Mouse (Mus musculus) lung, embryonic 16.5 days (tissue): ENCODE results near the gene Exoc3l. TPM values are rescaled to one million over a fixed set of nuclear protein-coding genes. Genes with fewer than 3 reads are reported as not detected.
A peak's percentile ranks its signal among the peaks of the same experiment; 100 is the strongest.
"Not testable (repeated sequence)": the region's sequence is repeated elsewhere in the genome, so short reads cannot be mapped to it uniquely, and the experiment has no call there.

ENCODE experiments used
- ATAC-seq: fragments of 200-750 bp; cut with Nextera tagmentation; 2 replicates; pipeline ENCODE4 v1.8.0; 2017; ENCODE audit warnings: low read depth, mild to moderate bottlenecking, moderate library complexity
- H3K27ac ChIP-seq: fragments of 300-500 bp; sonication (generic); 2 replicates; pipeline ENCODE4 v1.5.1; 2014; ENCODE audit warnings: mild to moderate bottlenecking, control low read depth, low read length
- H3K27me3 ChIP-seq: fragments of 300-500 bp; sonication (generic); 2 replicates; pipeline ENCODE4 v1.6.1; 2014; ENCODE audit warnings: low read depth, low read length, mixed read lengths; ENCODE audit not compliant: control insufficient read depth, insufficient read depth
- H3K36me3 ChIP-seq: fragments of 300-500 bp; sonication (generic); 2 replicates; pipeline ENCODE4 v1.6.1; 2014; ENCODE audit warnings: low read length; ENCODE audit not compliant: control insufficient read depth, insufficient read depth
- H3K4me1 ChIP-seq: fragments of 300-500 bp; sonication (generic); replicated peaks from 2 replicates; pipeline ENCODE4 v1.6.1; 2014; ENCODE audit warnings: low read length, mixed read lengths; ENCODE audit not compliant: control insufficient read depth, insufficient read depth
- H3K4me2 ChIP-seq: fragments of 300-500 bp; sonication (generic); 2 replicates; pipeline ENCODE4 v1.6.1; 2014; ENCODE audit warnings: low read depth, low read length, control low read depth
- H3K4me3 ChIP-seq: fragments of 300-500 bp; sonication (generic); 2 replicates; pipeline ENCODE4 v1.5.1; 2014; ENCODE audit warnings: mild to moderate bottlenecking, low read length, control low read depth
- H3K9ac ChIP-seq: fragments of 300-500 bp; sonication (generic); 2 replicates; pipeline ENCODE4 v1.6.1; 2014; ENCODE audit warnings: low read length, control low read depth
- H3K9me3 ChIP-seq: fragments of 300-500 bp; sonication (generic); 2 replicates; pipeline ENCODE4 v1.6.1; 2016; ENCODE audit warnings: low read length; ENCODE audit not compliant: control insufficient read depth
- WGBS: fragments of 180-500 bp; shearing (Covaris S2); extraction: QIAGEN DNeasy Blood & Tissue Kit; methylation state at CpG from one replicate; pipeline ENCODE4 v1.1.7; 2014; 5-methylcytosine and 5-hydroxymethylcytosine counted together
- polyA plus RNA-seq: library from polyadenylated mRNA; unstranded; fragments of >200 nt; fragmentation: Nextera tagmentation; extraction: Ambion mirVana; gene quantifications from 2 replicates; pipeline ENCODE4 v1.2.1, GENCODE M21; 2015

The Exoc3l gene
- polyA plus RNA-seq, 1 experiment from 2014 or later = 34.4 TPM

GRCm38 (mm10) chr8:105295256-105295655, 645 bp downstream of the Exoc3l start:
- H3K36me3 ChIP-seq = peaks cover 5% of the 10 kb centered on the region
- no peak for ATAC-seq
- peak overlapping the region; percentile 34 for H3K4me3 ChIP-seq
- peaks cover 6% of the 10 kb centered on the region for H3K27me3 ChIP-seq
- 47% methylated on average over 11 of the region's 11 CpGs for WGBS
- no peaks in the 10 kb centered on the region for H3K9me3 ChIP-seq
- H3K9ac ChIP-seq = peak overlapping the region; percentile 12; the same call in 1 of the 2 replicates
- H3K27ac ChIP-seq = peak overlapping the region; percentile 78
- peak overlapping the region; percentile 51 for H3K4me2 ChIP-seq
- H3K4me1 ChIP-seq = peaks cover 24% of the 10 kb centered on the region

DNA sequence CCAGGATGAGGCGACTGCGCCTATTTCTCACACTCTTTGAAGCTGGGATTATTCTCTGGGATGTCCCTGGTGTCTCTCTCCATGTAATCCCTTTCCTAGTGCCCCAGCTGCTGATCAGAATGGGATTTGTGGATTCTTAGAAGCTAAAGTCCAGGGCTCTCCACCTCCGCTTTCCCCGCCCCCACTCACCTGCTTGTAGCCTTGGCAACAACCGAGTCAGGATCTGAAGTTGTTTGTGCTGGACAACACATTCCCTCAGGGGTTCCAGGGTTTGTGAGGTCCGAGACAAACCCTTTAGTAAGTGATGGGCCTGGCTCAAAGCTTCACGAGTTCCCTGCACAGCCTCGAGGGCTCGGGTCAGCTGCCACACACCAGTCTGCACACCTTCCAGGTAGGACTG, 1.1 kb downstream of the Exoc3l start:
- H3K9me3 ChIP-seq = no peaks in the 10 kb centered on the region
- no peak for ATAC-seq
- H3K27ac ChIP-seq = no peak overlapping the region
- H3K27me3 ChIP-seq = peaks cover 7% of the 10 kb centered on the region
- 56% methylated on average over 9 of the region's 9 CpGs for WGBS
- H3K4me1 ChIP-seq = peaks cover 28% of the 10 kb centered on the region
- peak overlapping the region; percentile 34 for H3K4me3 ChIP-seq
- H3K9ac ChIP-seq = peak overlapping the region; percentile 12; the same call in 1 of the 2 replicates
- H3K4me2 ChIP-seq = peak overlapping the region; percentile 51
- no peaks in the 10 kb centered on the region; the same call in 1 of the 2 replicates for H3K36me3 ChIP-seq

GRCm38 (mm10) chr8:105293405-105293804, 2.5 kb downstream of the Exoc3l start:
- H3K4me3 ChIP-seq = no peak overlapping the region
- H3K36me3 ChIP-seq = no peaks in the 10 kb centered on the region
- WGBS = 61% methylated on average over 19 of the region's 19 CpGs
- no peak overlapping the region for H3K4me2 ChIP-seq
- ATAC-seq = no peak
- H3K4me1 ChIP-seq = peaks cover 27% of the 10 kb centered on the region
- no peak overlapping the region; the same call in 1 of the 2 replicates for H3K9ac ChIP-seq
- no peaks in the 10 kb centered on the region for H3K9me3 ChIP-seq
- H3K27me3 ChIP-seq = peaks cover 7% of the 10 kb centered on the region
- no peak overlapping the region for H3K27ac ChIP-seq

GRCm38 (mm10) chr8:105292471-105292870, 3.4 kb downstream of the Exoc3l start:
- no peak overlapping the region for H3K27ac ChIP-seq
- no peak overlapping the region for H3K4me2 ChIP-seq
- H3K4me1 ChIP-seq = peaks cover 27% of the 10 kb centered on the region
- H3K9me3 ChIP-seq = no peaks in the 10 kb centered on the region
- H3K4me3 ChIP-seq = no peak overlapping the region
- no peaks in the 10 kb centered on the region for H3K36me3 ChIP-seq
- WGBS = 69% methylated on average over 7 of the region's 7 CpGs
- peaks cover 7% of the 10 kb centered on the region for H3K27me3 ChIP-seq
- ATAC-seq = no peak
- no peak overlapping the region for H3K9ac ChIP-seq

GRCm38 (mm10) chr8:105291802-105292201, 4.1 kb downstream of the Exoc3l start:
- not testable (repeated sequence) for H3K4me3 ChIP-seq, H3K9ac ChIP-seq, H3K27ac ChIP-seq, H3K36me3 ChIP-seq, H3K27me3 ChIP-seq, H3K4me2 ChIP-seq, H3K9me3 ChIP-seq, ATAC-seq
- 63% methylated on average over 3 of the region's 3 CpGs for WGBS
- peaks cover 23% of the 10 kb centered on the region for H3K4me1 ChIP-seq

DNA sequence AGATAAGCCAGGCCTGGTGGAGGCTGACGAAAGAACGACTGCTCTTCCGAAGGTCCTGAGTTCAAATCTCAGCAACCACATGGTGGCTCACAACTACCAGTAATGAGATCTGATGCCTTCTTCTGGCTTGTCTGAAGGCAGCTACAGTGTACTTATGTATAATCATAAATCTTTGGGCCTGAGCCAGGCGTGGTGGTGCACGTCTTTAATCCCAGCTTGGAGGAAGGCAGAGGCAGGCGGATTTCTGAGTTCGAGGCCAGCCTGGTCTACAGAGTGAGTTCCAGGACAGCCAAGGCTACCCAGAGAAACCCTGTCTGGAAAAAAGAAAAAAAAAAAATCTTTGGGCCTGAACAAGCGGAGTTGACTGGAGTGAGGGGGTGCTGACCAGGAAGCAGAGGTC, 4.5 kb downstream of the Exoc3l start:
- not testable (repeated sequence) for H3K4me3 ChIP-seq, H3K4me2 ChIP-seq, H3K9ac ChIP-seq, ATAC-seq, H3K36me3 ChIP-seq, H3K9me3 ChIP-seq, H3K27ac ChIP-seq, H3K27me3 ChIP-seq
- peaks cover 21% of the 10 kb centered on the region for H3K4me1 ChIP-seq
- 72% methylated on average over 8 of the region's 8 CpGs for WGBS

DNA sequence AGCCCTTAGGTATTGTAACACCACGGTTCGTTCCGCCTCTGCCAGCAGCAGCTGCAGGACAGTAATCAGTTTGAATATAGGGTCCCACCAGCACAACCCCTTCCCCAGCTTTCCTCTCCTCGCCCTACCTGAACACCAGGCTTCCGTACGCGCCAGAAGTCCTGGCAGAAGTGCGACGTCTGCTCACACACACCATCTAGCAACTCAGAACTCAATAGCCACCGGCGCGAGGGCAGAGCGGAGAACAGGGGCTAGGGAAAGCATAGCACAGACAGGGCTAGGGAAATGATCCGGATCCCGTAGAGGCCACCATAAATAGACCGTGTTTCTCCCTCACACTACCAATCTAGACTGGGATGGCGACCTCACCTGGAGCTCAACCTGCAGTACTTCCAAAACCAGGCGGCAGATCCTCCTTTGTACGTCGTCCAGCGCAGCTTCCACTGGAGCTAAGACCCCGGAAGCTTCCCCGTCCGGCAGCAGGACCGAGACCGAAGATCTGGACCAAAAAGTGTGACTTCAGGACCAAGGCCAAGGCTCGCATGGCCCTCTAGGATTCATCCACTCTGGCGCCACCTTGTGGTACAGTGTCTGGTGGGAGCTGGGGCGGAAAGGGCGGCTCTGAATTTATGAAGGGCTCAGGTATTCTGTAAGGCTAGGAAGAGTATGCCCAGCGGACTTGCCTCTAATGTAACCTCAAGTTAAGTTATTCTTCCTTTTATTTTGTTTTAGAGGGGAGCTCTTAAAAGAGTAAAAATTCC, 5.2 kb downstream of the Exoc3l start:
- no peak overlapping the region for H3K27ac ChIP-seq
- H3K4me2 ChIP-seq = peak overlapping the region; percentile 63
- H3K9me3 ChIP-seq = no peaks in the 10 kb centered on the region
- no peak overlapping the region for H3K9ac ChIP-seq
- H3K4me1 ChIP-seq = peaks cover 21% of the 10 kb centered on the region
- H3K27me3 ChIP-seq = peaks cover 7% of the 10 kb centered on the region
- 9% methylated on average over 31 of the region's 31 CpGs for WGBS
- peak overlapping the region; percentile 4 for H3K4me3 ChIP-seq
- ATAC-seq = peak; percentile 4; the same call in 1 of the 2 replicates
- H3K36me3 ChIP-seq = no peaks in the 10 kb centered on the region

DNA sequence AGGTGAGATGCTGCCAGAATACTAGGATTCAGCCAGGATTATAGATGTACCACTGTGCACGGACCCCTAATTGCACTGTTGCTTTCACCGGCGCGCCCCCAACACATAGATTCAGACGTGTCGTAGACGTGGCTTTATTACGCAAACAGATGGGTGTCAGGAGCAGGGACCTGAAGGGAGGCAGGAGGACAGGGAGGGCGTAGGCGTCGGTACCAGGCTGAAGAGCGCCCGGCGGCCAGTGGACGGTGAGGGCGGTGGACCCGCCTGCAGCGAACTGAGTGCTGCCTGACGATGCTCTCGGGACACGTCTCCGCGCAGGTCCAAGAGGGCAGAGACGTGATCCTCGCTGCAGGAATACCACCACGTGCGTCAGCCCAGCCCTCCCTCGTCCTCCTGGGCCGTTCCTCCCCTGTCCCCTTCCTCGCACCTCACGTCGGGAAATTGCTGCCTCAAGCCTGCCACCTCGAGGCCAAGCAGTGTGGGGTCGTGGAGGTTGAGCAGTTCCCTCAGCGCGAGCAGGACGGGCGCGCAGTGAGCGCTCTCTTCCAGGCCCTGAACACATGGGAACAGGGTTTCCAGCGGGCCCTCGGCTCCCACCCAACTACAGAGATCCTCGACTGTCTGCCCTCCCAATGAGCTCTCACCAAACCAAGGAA, 6.0 kb downstream of the Exoc3l start, which contains the start of gene 4931428F04Rik:
Gene 4931428F04Rik, minus strand, starts transcription at position 60 of the 656 bp plus-strand sequence.
- Histone ChIP-seq H3K9ac (peak within 1 kb of the TSS; percentile 65), H3K4me1 (peaks cover 24% of the 10 kb centered on the region), H3K9me3 (no peaks in the 10 kb centered on the region), H3K27ac (peak within 1 kb of the TSS; percentile 82), H3K4me2 (peak within 1 kb of the TSS; percentile 63), H3K36me3 (no peaks in the 10 kb centered on the region), H3K4me3 (peak within 1 kb of the TSS; percentile 56), H3K27me3 (peaks cover 7% of the 10 kb centered on the region)
- WGBS = 2% methylated on average over 43 of the region's 43 CpGs
- ATAC-seq = peak; percentile 40

DNA sequence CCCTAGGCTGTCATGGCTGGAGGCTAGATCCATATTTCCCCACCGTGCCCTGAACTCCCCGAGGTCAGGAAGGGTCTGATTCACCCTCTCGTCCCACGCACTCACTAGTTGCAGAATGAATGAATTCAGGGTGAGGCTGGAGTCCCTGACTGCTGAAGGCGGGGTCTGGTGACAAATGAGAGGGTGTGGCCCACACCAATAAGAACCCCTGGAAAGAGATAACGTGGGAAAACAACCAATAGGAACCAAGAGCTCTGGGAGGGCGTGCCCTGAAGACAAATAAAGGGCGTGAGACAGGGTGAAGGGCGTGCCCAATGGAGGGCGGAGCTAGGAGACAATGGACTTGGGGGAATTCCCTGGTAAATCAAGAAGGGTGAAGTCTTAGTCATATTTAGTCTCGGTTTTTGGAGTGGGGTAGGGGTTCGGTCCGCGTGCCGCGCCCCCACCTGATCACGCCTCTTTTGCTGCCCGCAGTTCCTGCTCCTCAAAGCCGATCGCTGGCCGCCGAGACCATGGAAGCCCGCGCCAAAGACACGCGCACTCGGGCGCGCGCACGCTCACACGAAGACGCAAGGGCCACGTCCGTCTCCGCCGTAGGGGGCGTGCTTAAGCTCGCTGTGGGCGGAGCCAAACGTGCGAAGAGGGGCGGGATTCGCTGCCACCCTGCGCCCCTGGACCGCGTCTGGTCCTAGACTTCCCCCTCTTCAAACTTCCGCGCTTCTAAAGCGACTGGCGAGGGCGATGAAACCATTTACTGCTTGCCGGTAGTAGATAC, 6.8 kb downstream of the Exoc3l start:
- ATAC-seq = peak; percentile 93
- Histone ChIP-seq H3K27ac (peak overlapping the region; percentile 82), H3K9me3 (no peaks in the 10 kb centered on the region), H3K4me2 (peak overlapping the region; percentile 63), H3K4me1 (peaks cover 24% of the 10 kb centered on the region), H3K4me3 (peak overlapping the region; percentile 56), H3K36me3 (no peaks in the 10 kb centered on the region), H3K9ac (peak overlapping the region; percentile 65), H3K27me3 (peaks cover 7% of the 10 kb centered on the region)
- WGBS = under 1% methylated on average over 53 of the region's 53 CpGs
